Mouse (Mus musculus): ENCODE results near the gene Mbtps1. TPM values are rescaled to one million over a fixed set of nuclear protein-coding genes. Genes with fewer than 3 reads are reported as not detected.

Gene Mbtps1
- polyA plus RNA-seq (2015; fragmentation: Nextera tagmentation; extraction: Ambion mirVana), result 119 and 125 TPM in 2 replicates

- no peaks in the 10 kb centered on the region for H3K9me3 ChIP-seq
- peak within 1 kb of the TSS; percentile 73 for H3K4me3 ChIP-seq
- 6% methylated on average over 63 of the region's 63 CpGs for WGBS
- peak within 1 kb of the TSS; percentile 88 for H3K27ac ChIP-seq
- H3K27me3 ChIP-seq, result no peaks in the 10 kb centered on the region
- peaks cover 11% of the 10 kb centered on the region; the same call in 1 of the 2 replicates for H3K36me3 ChIP-seq
- peak within 1 kb of the TSS; percentile 79 for H3K9ac ChIP-seq
- H3K4me1 ChIP-seq, result peaks cover 18% of the 10 kb centered on the region
- peak within 1 kb of the TSS; percentile 72 for H3K4me2 ChIP-seq
- peak; percentile 97 for ATAC-seq (ENCODE audit: borderline replicate concordance, extremely low read depth, low FRiP score, low TSS enrichment)
Measured at GRCm38 (mm10) chr8:119558603-119559401, at the start of gene Mbtps1. Gene Mbtps1, minus strand, starts transcription at chr8:119558735.

- Histone ChIP-seq H3K27me3 (no peaks in the 10 kb centered on the region), H3K4me2 (no peak overlapping the region), H3K4me3 (no peak overlapping the region), H3K9me3 (peaks cover 4% of the 10 kb centered on the region; the same call in 1 of the 2 replicates), H3K4me1 (peaks cover 9% of the 10 kb centered on the region), H3K9ac (no peak overlapping the region), H3K27ac (no peak overlapping the region), H3K36me3 (peaks cover 9% of the 10 kb centered on the region; the same call in 1 of the 2 replicates)
- no peak for ATAC-seq (ENCODE audit: borderline replicate concordance, extremely low read depth, low FRiP score, low TSS enrichment)
- WGBS, result 71% methylated on average over 2 of the region's 2 CpGs
Measured at GRCm38 (mm10) chr8:119606224-119606623, 47.7 kb upstream of the Mbtps1 start.

- Histone ChIP-seq H3K36me3 (peaks cover 20% of the 10 kb centered on the region), H3K27me3 (no peaks in the 10 kb centered on the region), H3K9me3 (peaks cover 4% of the 10 kb centered on the region; the same call in 1 of the 2 replicates), H3K27ac (no peak within 1 kb of the TSS), H3K4me2 (peak within 1 kb of the TSS; percentile 81), H3K9ac (peak within 1 kb of the TSS; percentile 83), H3K4me3 (peak within 1 kb of the TSS; percentile 79), H3K4me1 (peaks cover 9% of the 10 kb centered on the region)
- ATAC-seq (ENCODE audit: borderline replicate concordance, extremely low read depth, low FRiP score, low TSS enrichment), result peak; percentile 73; the same call in 1 of the 2 replicates
- WGBS, result under 1% methylated on average over 23 of the region's 23 CpGs
Measured at GRCm38 (mm10) chr8:119604996-119605395, 46.5 kb upstream of the Mbtps1 start, which contains the start of gene Taf1c. Gene Taf1c, minus strand, starts transcription at chr8:119605222.

GRCm38 (mm10) chr8:119604398-119604803, 45.9 kb upstream of the Mbtps1 start:
- Histone ChIP-seq H3K27ac (no peak overlapping the region), H3K4me1 (peaks cover 9% of the 10 kb centered on the region), H3K4me3 (peak overlapping the region; percentile 79), H3K9me3 (peaks cover 4% of the 10 kb centered on the region; the same call in 1 of the 2 replicates), H3K27me3 (no peaks in the 10 kb centered on the region), H3K9ac (peak overlapping the region; percentile 83), H3K4me2 (peak overlapping the region; percentile 81), H3K36me3 (peaks cover 21% of the 10 kb centered on the region)
- ATAC-seq (ENCODE audit: borderline replicate concordance, extremely low read depth, low FRiP score, low TSS enrichment), result no peak
- 23% methylated on average over 12 of the region's 12 CpGs for WGBS

- Histone ChIP-seq H3K4me1 (peaks cover 9% of the 10 kb centered on the region), H3K9ac (0 out of 2 replicates have a peak overlapping the region, but pooled peaks have one; percentile 83), H3K4me3 (peak overlapping the region; percentile 79), H3K27me3 (no peaks in the 10 kb centered on the region), H3K4me2 (peak overlapping the region; percentile 81), H3K9me3 (no peaks in the 10 kb centered on the region), H3K36me3 (peaks cover 28% of the 10 kb centered on the region), H3K27ac (no peak overlapping the region)
- 90% methylated on average over 4 of the region's 4 CpGs for WGBS
- no peak for ATAC-seq (ENCODE audit: borderline replicate concordance, extremely low read depth, low FRiP score, low TSS enrichment)
Measured at GRCm38 (mm10) chr8:119603771-119604170, 45.2 kb upstream of the Mbtps1 start.

GRCm38 (mm10) chr8:119591456-119591855, 32.9 kb upstream of the Mbtps1 start:
- 94% methylated on average over 7 of the region's 7 CpGs for WGBS
- H3K27me3 ChIP-seq, result no peaks in the 10 kb centered on the region
- no peak overlapping the region for H3K4me3 ChIP-seq
- no peak overlapping the region for H3K27ac ChIP-seq
- H3K9me3 ChIP-seq, result no peaks in the 10 kb centered on the region
- ATAC-seq (ENCODE audit: borderline replicate concordance, extremely low read depth, low FRiP score, low TSS enrichment), result no peak
- no peaks in the 10 kb centered on the region for H3K36me3 ChIP-seq
- no peaks in the 10 kb centered on the region for H3K4me1 ChIP-seq
- no peak overlapping the region for H3K9ac ChIP-seq
- no peak overlapping the region for H3K4me2 ChIP-seq

- no peak overlapping the region for H3K27ac ChIP-seq
- WGBS, result 68% methylated on average over 14 of the region's 14 CpGs
- no peaks in the 10 kb centered on the region for H3K27me3 ChIP-seq
- H3K9me3 ChIP-seq, result no peaks in the 10 kb centered on the region
- no peak for ATAC-seq (ENCODE audit: borderline replicate concordance, extremely low read depth, low FRiP score, low TSS enrichment)
- no peaks in the 10 kb centered on the region for H3K4me1 ChIP-seq
- no peaks in the 10 kb centered on the region for H3K36me3 ChIP-seq
- no peak overlapping the region for H3K9ac ChIP-seq
- no peak overlapping the region for H3K4me2 ChIP-seq
- no peak overlapping the region for H3K4me3 ChIP-seq
Measured at GRCm38 (mm10) chr8:119590348-119590747, 31.8 kb upstream of the Mbtps1 start.

GRCm38 (mm10) chr8:119588844-119589243, 30.3 kb upstream of the Mbtps1 start:
- H3K27ac ChIP-seq, result no peak overlapping the region
- H3K9me3 ChIP-seq, result no peaks in the 10 kb centered on the region
- no peak for ATAC-seq (ENCODE audit: borderline replicate concordance, extremely low read depth, low FRiP score, low TSS enrichment)
- WGBS, result 16% methylated on average over 10 of the region's 10 CpGs
- no peak overlapping the region for H3K4me3 ChIP-seq
- H3K27me3 ChIP-seq, result no peaks in the 10 kb centered on the region
- H3K4me1 ChIP-seq, result no peaks in the 10 kb centered on the region
- H3K9ac ChIP-seq, result no peak overlapping the region
- no peak overlapping the region for H3K4me2 ChIP-seq
- H3K36me3 ChIP-seq, result no peaks in the 10 kb centered on the region

- H3K9ac ChIP-seq, result no peak overlapping the region
- no peaks in the 10 kb centered on the region for H3K36me3 ChIP-seq
- no peaks in the 10 kb centered on the region for H3K27me3 ChIP-seq
- H3K4me1 ChIP-seq, result no peaks in the 10 kb centered on the region
- no peak overlapping the region for H3K27ac ChIP-seq
- no peaks in the 10 kb centered on the region for H3K9me3 ChIP-seq
- WGBS, result 56% methylated on average over 4 of the region's 4 CpGs
- no peak overlapping the region for H3K4me3 ChIP-seq
- H3K4me2 ChIP-seq, result no peak overlapping the region
- no peak for ATAC-seq (ENCODE audit: borderline replicate concordance, extremely low read depth, low FRiP score, low TSS enrichment)
Measured at GRCm38 (mm10) chr8:119588321-119588720, 29.8 kb upstream of the Mbtps1 start.

GRCm38 (mm10) chr8:119585901-119586300, 27.4 kb upstream of the Mbtps1 start:
- WGBS, result 23% methylated on average over 17 of the region's 24 CpGs
- H3K27ac ChIP-seq, result no peak overlapping the region
- H3K4me3 ChIP-seq, result peak overlapping the region; percentile 30
- no peaks in the 10 kb centered on the region for H3K27me3 ChIP-seq
- ATAC-seq (ENCODE audit: borderline replicate concordance, extremely low read depth, low FRiP score, low TSS enrichment), result peak; percentile 46; the same call in 1 of the 2 replicates
- peak overlapping the region; percentile 58 for H3K4me2 ChIP-seq
- H3K4me1 ChIP-seq, result no peaks in the 10 kb centered on the region
- H3K9ac ChIP-seq, result peak overlapping the region; percentile 19
- H3K9me3 ChIP-seq, result no peaks in the 10 kb centered on the region
- no peaks in the 10 kb centered on the region for H3K36me3 ChIP-seq

- H3K27me3 ChIP-seq, result peaks cover 23% of the 10 kb centered on the region
- H3K4me3 ChIP-seq, result no peak overlapping the region
- H3K27ac ChIP-seq, result no peak overlapping the region
- no peaks in the 10 kb centered on the region for H3K36me3 ChIP-seq
- no peaks in the 10 kb centered on the region for H3K4me1 ChIP-seq
- ATAC-seq (ENCODE audit: borderline replicate concordance, extremely low read depth, low FRiP score, low TSS enrichment), result no peak
- no peak overlapping the region for H3K9ac ChIP-seq
- no peaks in the 10 kb centered on the region for H3K9me3 ChIP-seq
- H3K4me2 ChIP-seq, result no peak overlapping the region
- 51% methylated on average over 5 of the region's 5 CpGs for WGBS
Measured at GRCm38 (mm10) chr8:119580441-119581161, 22.1 kb upstream of the Mbtps1 start.

- H3K36me3 ChIP-seq, result no peaks in the 10 kb centered on the region
- H3K4me1 ChIP-seq, result peaks cover 5% of the 10 kb centered on the region; the same call in 1 of the 2 replicates
- no peak overlapping the region for H3K4me2 ChIP-seq
- peaks cover 23% of the 10 kb centered on the region for H3K27me3 ChIP-seq
- 30% methylated on average over 13 of the region's 13 CpGs for WGBS
- no peak overlapping the region for H3K4me3 ChIP-seq
- H3K9ac ChIP-seq, result no peak overlapping the region
- no peak overlapping the region for H3K27ac ChIP-seq
- ATAC-seq (ENCODE audit: borderline replicate concordance, extremely low read depth, low FRiP score, low TSS enrichment), result no peak
- H3K9me3 ChIP-seq, result no peaks in the 10 kb centered on the region
Measured at GRCm38 (mm10) chr8:119579096-119579495, 20.6 kb upstream of the Mbtps1 start.

All from lung, embryonic 15.5 days (tissue).